Mouse (Mus musculus) ZHBTc4 (cell line): ENCODE data around the gene Pomgnt1.

ENCODE experiments used
- DNase-seq: peaks from one replicate; pipeline ENCODE4 v3.0.0-alpha.2; 2011; ENCODE audit warnings: low read depth, low spot score

Gene Pomgnt1

GRCm38 (mm10) chr4:116169353-116169672 lies 45.7 kb downstream of the Pomgnt1 start:
- no peak for DNase-seq

- peak; percentile 46 for DNase-seq
Measured at GRCm38 (mm10) chr4:116173072-116173471, 49.4 kb downstream of the Pomgnt1 start, which contains the start of the genes 1700042G07Rik and Gm49337. Gene 1700042G07Rik (plus strand): TSS chr4:116173372. Gene Gm49337 (plus strand): TSS chr4:116173384.

GRCm38 (mm10) chr4:116173752-116174151 lies 50.1 kb downstream of the Pomgnt1 start:
- no peak for DNase-seq

- DNase-seq, result no peak
Measured at GRCm38 (mm10) chr4:116174466-116175116, 51.0 kb downstream of the Pomgnt1 start.

GRCm38 (mm10) chr4:116175136-116175535 lies 51.5 kb downstream of the Pomgnt1 start:
- DNase-seq, result no peak

GRCm38 (mm10) chr4:116175711-116176542 lies 52.3 kb downstream of the Pomgnt1 start:
- no peak for DNase-seq

- no peak for DNase-seq
Measured at GRCm38 (mm10) chr4:116176543-116176988, 52.9 kb downstream of the Pomgnt1 start.

GRCm38 (mm10) chr4:116177140-116177539 lies 53.5 kb downstream of the Pomgnt1 start:
- DNase-seq, result peak; percentile 45

- peak; percentile 62 for DNase-seq
Measured at GRCm38 (mm10) chr4:116182079-116182478, 58.4 kb downstream of the Pomgnt1 start.

- DNase-seq, result peak; percentile 84
Measured at GRCm38 (mm10) chr4:116182745-116183144, 59.1 kb downstream of the Pomgnt1 start.

GRCm38 (mm10) chr4:116185083-116185482 lies 61.4 kb downstream of the Pomgnt1 start:
- no peak for DNase-seq

GRCm38 (mm10) chr4:116192286-116192835 lies 68.7 kb downstream of the Pomgnt1 start:
- no peak for DNase-seq

- no peak for DNase-seq
Measured at GRCm38 (mm10) chr4:116193583-116194383, 70.1 kb downstream of the Pomgnt1 start.

GRCm38 (mm10) chr4:116198422-116198821 lies 74.8 kb downstream of the Pomgnt1 start:
- DNase-seq, result peak; percentile 49

- no peak for DNase-seq
Measured at GRCm38 (mm10) chr4:116204422-116204821, 80.8 kb downstream of the Pomgnt1 start.

- DNase-seq, result peak; percentile 50
Measured at GRCm38 (mm10) chr4:116206531-116206930, 82.9 kb downstream of the Pomgnt1 start.

GRCm38 (mm10) chr4:116208891-116209290 lies 85.3 kb downstream of the Pomgnt1 start:
- peak; percentile 76 for DNase-seq
